Mouse (Mus musculus) CH12.LX (cell line): ENCODE results near the gene Pdgfra. TPM values are rescaled to one million over a fixed set of nuclear protein-coding genes. Genes with fewer than 3 reads are reported as not detected.

ENCODE experiments used
- DNase-seq: peaks from one replicate; pipeline ENCODE4 v3.0.0-alpha.2; 2013; ENCODE audit errors: extremely low read depth
- H3K27ac ChIP-seq: 2 replicates; pipeline ENCODE4 v1.5.1; 2012; ENCODE audit warnings: low read depth, mild to moderate bottlenecking, control low read depth, moderate library complexity; ENCODE audit not compliant: insufficient read depth
- H3K27me3 ChIP-seq: replicated peaks from 2 replicates; pipeline ENCODE3; 2012; ENCODE audit warnings: inconsistent platforms
- H3K36me3 ChIP-seq, 2 experiments: replicated peaks in 1 of 2; 2 replicates each; pipeline versions ENCODE3 to v1.6.1; 2012; ENCODE audit warnings: inconsistent platforms in 1 of 2, low read length in 1 of 2, mild to moderate bottlenecking in 1 of 2, mixed read lengths in 1 of 2, moderate library complexity in 1 of 2; ENCODE audit not compliant: control insufficient read depth in 1 of 2, insufficient read depth in 1 of 2
- H3K4me1 ChIP-seq, 2 experiments: 2 replicates each; pipeline ENCODE4 v1.6.1; 2012; ENCODE audit warnings: inconsistent platforms in 1 of 2, moderate library complexity in 1 of 2; ENCODE audit not compliant: insufficient read depth in 2 of 2, control insufficient read depth in 1 of 2
- H3K4me2 ChIP-seq: 2 replicates; pipeline ENCODE4 v1.6.1; 2012; ENCODE audit warnings: low read depth, mild to moderate bottlenecking, control low read depth; ENCODE audit not compliant: poor library complexity, insufficient read depth, severe bottlenecking
- H3K4me3 ChIP-seq, 3 experiments: fragments of 150-350 bp in 1 of 3; sonication (generic) in 1 of 3; replicated peaks in 1 of 3; 2 replicates each; pipeline versions ENCODE3 to v1.5.1; 2011 to 2012; ENCODE audit warnings: low read depth in 2 of 3, low read length in 2 of 3, mild to moderate bottlenecking in 2 of 3, moderate library complexity in 2 of 3, control low read depth in 1 of 3, improper control_type of control experiment in 1 of 3, inconsistent platforms in 1 of 3, mixed read lengths in 1 of 3; ENCODE audit not compliant: poor library complexity in 1 of 3
- H3K79me2 ChIP-seq: replicated peaks from 2 replicates; pipeline ENCODE4 v1.6.1; 2012; ENCODE audit warnings: mild to moderate bottlenecking, moderate library complexity; ENCODE audit not compliant: control insufficient read depth, poor library complexity, insufficient read depth, severe bottlenecking; ENCODE audit errors: extremely low read depth
- H3K9ac ChIP-seq: 2 replicates; pipeline ENCODE4 v1.6.1; 2012; ENCODE audit warnings: low read depth, mild to moderate bottlenecking, control low read depth, moderate library complexity; ENCODE audit not compliant: insufficient read depth
- H3K9me3 ChIP-seq: replicated peaks from 2 replicates; pipeline ENCODE3; 2012; ENCODE audit warnings: low read length, inconsistent platforms, mixed read lengths
- BHLHE40 ChIP-seq: IDR thresholded peaks from 2 replicates; pipeline ENCODE4 v1.6.1; 2011; ENCODE audit warnings: mild to moderate bottlenecking, low read depth, low read length, improper control_type of control experiment
- CHD2 ChIP-seq: IDR thresholded peaks from 2 replicates; pipeline ENCODE4 v1.6.1; 2011; ENCODE audit warnings: low read length, improper control_type of control experiment
- CTCF ChIP-seq, 2 experiments: IDR thresholded peaks in 1 of 2; conservative IDR thresholded peaks in 1 of 2; 2 replicates each; pipeline ENCODE4 v1.5.1; 2011 to 2012; ENCODE audit warnings: low read depth in 2 of 2, low read length in 2 of 2, improper control_type of control experiment in 1 of 2, inconsistent platforms in 1 of 2, mild to moderate bottlenecking in 1 of 2, moderate library complexity in 1 of 2
- ELF1 ChIP-seq: IDR thresholded peaks from 2 replicates; pipeline ENCODE4 v1.6.1; 2014; ENCODE audit warnings: low read depth, mild to moderate bottlenecking, inconsistent platforms, low read length, improper control_type of control experiment
- EP300 ChIP-seq: IDR thresholded peaks from 2 replicates; pipeline ENCODE4 v1.6.1; 2011; ENCODE audit warnings: low read length, improper control_type of control experiment
- ETS1 ChIP-seq: conservative IDR thresholded peaks from 2 replicates; pipeline ENCODE4 v1.6.1; 2012; ENCODE audit warnings: low read depth, mild to moderate bottlenecking, inconsistent platforms, low read length, improper control_type of control experiment, moderate library complexity
- HCFC1 ChIP-seq: IDR thresholded peaks from 2 replicates; pipeline ENCODE4 v1.6.1; 2012; ENCODE audit warnings: low read depth, mild to moderate bottlenecking, inconsistent platforms, low read length, improper control_type of control experiment
- JUN ChIP-seq: IDR thresholded peaks from 2 replicates; pipeline ENCODE4 v1.6.1; 2011; ENCODE audit warnings: low read depth, mild to moderate bottlenecking, low read length, improper control_type of control experiment, moderate library complexity; ENCODE audit not compliant: insufficient read depth
- JUND ChIP-seq: conservative IDR thresholded peaks from 2 replicates; pipeline ENCODE4 v1.6.1; 2011; ENCODE audit warnings: low read depth, low read length, improper control_type of control experiment
- KAT2A ChIP-seq: IDR thresholded peaks from 2 replicates; pipeline ENCODE4 v1.6.1; 2012; ENCODE audit warnings: low read length, improper control_type of control experiment, inconsistent platforms; ENCODE audit not compliant: insufficient replicate concordance
- MEF2A ChIP-seq: IDR thresholded peaks from 2 replicates; pipeline ENCODE4 v1.6.1; 2014; ENCODE audit warnings: low read depth, mild to moderate bottlenecking, inconsistent platforms, low read length, improper control_type of control experiment, borderline replicate concordance
- MXI1 ChIP-seq: IDR thresholded peaks from 2 replicates; pipeline ENCODE4 v1.6.1; 2011; ENCODE audit warnings: mild to moderate bottlenecking, low read depth, low read length, improper control_type of control experiment
- MYC ChIP-seq: IDR thresholded peaks from 2 replicates; pipeline ENCODE4 v1.6.1; 2011; ENCODE audit warnings: low read depth, mild to moderate bottlenecking, improper control_type of control experiment, low read length
- NELFE ChIP-seq: IDR thresholded peaks from 2 replicates; pipeline ENCODE4 v1.6.1; 2011; ENCODE audit warnings: low read depth, low read length, improper control_type of control experiment
- PAX5 ChIP-seq: IDR thresholded peaks from 2 replicates; pipeline ENCODE4 v1.6.1; 2012; ENCODE audit warnings: low read length, inconsistent platforms, mixed read lengths
- SIN3A ChIP-seq: IDR thresholded peaks from 2 replicates; pipeline ENCODE4 v1.6.1; 2012; ENCODE audit warnings: low read length, improper control_type of control experiment, inconsistent platforms
- TBP ChIP-seq: conservative IDR thresholded peaks from 2 replicates; pipeline ENCODE4 v1.6.1; 2011; ENCODE audit warnings: low read depth, low read length, improper control_type of control experiment
- TCF12 ChIP-seq: IDR thresholded peaks from 2 replicates; pipeline ENCODE4 v1.6.1; 2014; ENCODE audit warnings: low read depth, mild to moderate bottlenecking, inconsistent platforms, low read length, improper control_type of control experiment
- UBTF ChIP-seq: IDR thresholded peaks from 2 replicates; pipeline ENCODE4 v1.6.1; 2012; ENCODE audit warnings: low read depth, mild to moderate bottlenecking, inconsistent platforms, low read length, improper control_type of control experiment, moderate library complexity
- USF1 ChIP-seq: IDR thresholded peaks from 2 replicates; pipeline ENCODE4 v1.6.1; 2014; ENCODE audit warnings: low read depth, mild to moderate bottlenecking, inconsistent platforms, low read length, improper control_type of control experiment
- ZC3H11A ChIP-seq: IDR thresholded peaks from 2 replicates; pipeline ENCODE4 v1.6.1; 2012; ENCODE audit warnings: low read depth, mild to moderate bottlenecking, inconsistent platforms, low read length, improper control_type of control experiment
- ZKSCAN1 ChIP-seq: IDR thresholded peaks from 2 replicates; pipeline ENCODE4 v1.6.1; 2012; ENCODE audit warnings: low read depth, inconsistent platforms, low read length, improper control_type of control experiment, borderline replicate concordance
- ZNF384 ChIP-seq: IDR thresholded peaks from 2 replicates; pipeline ENCODE4 v1.6.1; 2012; ENCODE audit warnings: low read depth, low read length, improper control_type of control experiment, inconsistent platforms
- dilution Hi-C: fragments of 300-500 bp; cut with MboI; formaldehyde crosslinking; loops from 2 replicates; pipeline ENCODE4 v1.14.3; 2020; ENCODE audit warnings: low sequenced_read_pairs; ENCODE audit not compliant: extremely low pct_unique_long_range_greater_than_20kb, extremely low pct_ligation_motif_present
- in situ Hi-C: fragments of 300-500 bp; cut with MboI; formaldehyde crosslinking; loops from 3 replicates; pipeline ENCODE4 v1.14.3; 2019; ENCODE audit warnings: low sequenced_read_pairs, low pct_ligation_motif_present, low pct_unique_long_range_greater_than_20kb, mixed read lengths
- polyA plus RNA-seq: library from polyadenylated mRNA; unstranded; fragments of >175 nt; gene quantifications from 2 replicates; pipeline ENCODE4 v1.2.1, GENCODE M21; 2012; ENCODE audit warnings: low read depth; ENCODE audit not compliant: insufficient read length
- total RNA-seq, 2 experiments: library from RNA; depleted of rRNA; stranded (reverse); fragments of 300-350 nt in 1 of 2; fragments of >200 nt in 1 of 2; gene quantifications; 2 replicates each; pipeline ENCODE4 v1.2.3; 2012 to 2014

Gene Pdgfra
- total and polyA plus RNA-seq, 3 experiments: 0.13 to 0.25 (median 0.13) TPM

- H3K4me1 ChIP-seq: peaks cover 0 to 4% of the 10 kb centered on the region in 2 experiments; a peak in 2 of 4 replicates
- no peak for DNase-seq
- no peak overlapping the region for H3K4me3 ChIP-seq
- no peak overlapping the region for H3K4me2 ChIP-seq
- peaks cover 5% of the 10 kb centered on the region for H3K27me3 ChIP-seq
- no peaks in the 10 kb centered on the region for H3K79me2 ChIP-seq
- dilution Hi-C loops: no loop called here
- H3K9ac ChIP-seq: no peak overlapping the region
- no peaks in the 10 kb centered on the region for H3K36me3 ChIP-seq
- H3K9me3 ChIP-seq: no peaks in the 10 kb centered on the region
- H3K27ac ChIP-seq: no peak overlapping the region
- TF ChIP-seq NELFE (no peak), MEF2A (no peak), JUND (no peak), HCFC1 (no peak), MYC (no peak), UBTF (no peak), TBP (no peak), PAX5 (no peak), ELF1 (no peak), SIN3A (no peak), EP300 (no peak), USF1 (no peak), ZKSCAN1 (no peak), CHD2 (no peak), JUN (no peak), ETS1 (no peak), MXI1 (no peak), BHLHE40 (no peak), ZNF384 (no peak)
- TF ChIP-seq, all 38 proteins: peak for 0
- in situ Hi-C loops: no loop called here
Measured at GRCm38 (mm10) chr5:75143767-75144166, 8.3 kb upstream of the Pdgfra start.

- no peak for TF ChIP-seq KAT2A
- no peak for TF ChIP-seq TCF12
- TF ChIP-seq ZC3H11A: no peak
- 0 out of 4 replicates have a peak, but pooled peaks of 1 of the 2 experiments have one; percentile 6 for TF ChIP-seq CTCF (conservative IDR thresholded peaks at IDR 0.05 in 1 of 2, IDR thresholded peaks at IDR 0.05 in 1 of 2; ENCODE audit: low read depth in 2 of 2, low read length in 2 of 2)
- no peak for TF ChIP-seq MYC
- TF ChIP-seq PAX5: no peak
- dilution Hi-C loops: no loop called here
Measured at GRCm38 (mm10) chr5:75145341-75145740, 6.8 kb upstream of the Pdgfra start.

More at GRCm38 (mm10) chr5:75145341-75145740, 6.8 kb upstream of the Pdgfra start:
- no peak overlapping the region for H3K27ac ChIP-seq
- in situ Hi-C loops: loop anchor here (5.0 kb wide), 1 partner anchor 193 kb away; no protein-coding TSS in a partner anchor
- H3K36me3 ChIP-seq: no peaks in the 10 kb centered on the region
- no peak for DNase-seq
- H3K4me1 ChIP-seq: peaks cover 0 to 4% of the 10 kb centered on the region in 2 experiments; a peak in 2 of 4 replicates
- no peaks in the 10 kb centered on the region for H3K79me2 ChIP-seq
- no peak overlapping the region for H3K9ac ChIP-seq
- H3K4me2 ChIP-seq: no peak overlapping the region
- peaks cover 8% of the 10 kb centered on the region for H3K27me3 ChIP-seq
- no peak overlapping the region for H3K4me3 ChIP-seq
- H3K9me3 ChIP-seq: no peaks in the 10 kb centered on the region
